Mouse (Mus musculus) limb, embryonic 11.5 days (tissue): ENCODE measurements around the gene Sgsm2. TPM values are rescaled to one million over a fixed set of nuclear protein-coding genes. Genes with fewer than 3 reads are reported as not detected.
A peak's percentile ranks its signal among the peaks of the same experiment; 100 is the strongest.

Source experiments
- ATAC-seq: fragments of 200-750 bp; cut with Nextera tagmentation; 2 replicates; pipeline ENCODE4 v1.8.0; 2017; ENCODE audit warnings: low read depth; ENCODE audit not compliant: insufficient number of reproducible peaks, low FRiP score, low TSS enrichment
- DNase-seq: peaks from one replicate; pipeline ENCODE4 v3.0.0-alpha.2; 2015; ENCODE audit warnings: low spot score
- H3K27ac ChIP-seq: fragments of 300-500 bp; sonication (generic); replicated peaks from 2 replicates; pipeline ENCODE4 v1.5.1; 2014; ENCODE audit warnings: low read depth, mild to moderate bottlenecking, low read length
- H3K27me3 ChIP-seq: fragments of 300-500 bp; sonication (generic); 2 replicates; pipeline ENCODE4 v1.6.1; 2014; ENCODE audit warnings: mild to moderate bottlenecking, low read length, mixed read lengths; ENCODE audit not compliant: control insufficient read depth, insufficient read depth
- H3K36me3 ChIP-seq: fragments of 300-500 bp; sonication (generic); 2 replicates; pipeline ENCODE4 v1.6.1; 2014; ENCODE audit warnings: mild to moderate bottlenecking, low read length, moderate library complexity, mixed read lengths; ENCODE audit not compliant: control insufficient read depth, insufficient read depth
- H3K4me1 ChIP-seq: fragments of 300-500 bp; sonication (generic); 2 replicates; pipeline ENCODE4 v1.6.1; 2014; ENCODE audit warnings: low read length, mixed read lengths; ENCODE audit not compliant: control insufficient read depth, insufficient read depth
- H3K4me2 ChIP-seq: fragments of 300-500 bp; sonication (generic); 2 replicates; pipeline ENCODE4 v1.6.1; 2014; ENCODE audit warnings: low read depth, mild to moderate bottlenecking, moderate library complexity; ENCODE audit not compliant: severe bottlenecking
- H3K4me3 ChIP-seq: fragments of 300-500 bp; sonication (generic); 2 replicates; pipeline ENCODE4 v1.5.1; 2014; ENCODE audit warnings: low read depth, low read length
- H3K9ac ChIP-seq: fragments of 300-500 bp; sonication (generic); 2 replicates; pipeline ENCODE4 v1.6.1; 2014; ENCODE audit warnings: mild to moderate bottlenecking, low read length
- H3K9me3 ChIP-seq: fragments of 300-500 bp; sonication (generic); 2 replicates; pipeline ENCODE4 v1.6.1; 2016; ENCODE audit warnings: low read length; ENCODE audit not compliant: control insufficient read depth
- WGBS: fragments of 180-500 bp; shearing (Covaris S2); extraction: QIAGEN DNeasy Blood & Tissue Kit; methylation state at CpG from one replicate; pipeline ENCODE4 v1.1.7; 2014; 5-methylcytosine and 5-hydroxymethylcytosine counted together
- polyA plus RNA-seq: library from polyadenylated mRNA; unstranded; fragments of >200 nt; fragmentation: Nextera tagmentation; extraction: Ambion mirVana; gene quantifications from 2 replicates; pipeline ENCODE4 v1.2.1, GENCODE M21; 2014

The Sgsm2 gene
- polyA plus RNA-seq, 1 experiment from 2014 or later, result 3.0 TPM

DNA sequence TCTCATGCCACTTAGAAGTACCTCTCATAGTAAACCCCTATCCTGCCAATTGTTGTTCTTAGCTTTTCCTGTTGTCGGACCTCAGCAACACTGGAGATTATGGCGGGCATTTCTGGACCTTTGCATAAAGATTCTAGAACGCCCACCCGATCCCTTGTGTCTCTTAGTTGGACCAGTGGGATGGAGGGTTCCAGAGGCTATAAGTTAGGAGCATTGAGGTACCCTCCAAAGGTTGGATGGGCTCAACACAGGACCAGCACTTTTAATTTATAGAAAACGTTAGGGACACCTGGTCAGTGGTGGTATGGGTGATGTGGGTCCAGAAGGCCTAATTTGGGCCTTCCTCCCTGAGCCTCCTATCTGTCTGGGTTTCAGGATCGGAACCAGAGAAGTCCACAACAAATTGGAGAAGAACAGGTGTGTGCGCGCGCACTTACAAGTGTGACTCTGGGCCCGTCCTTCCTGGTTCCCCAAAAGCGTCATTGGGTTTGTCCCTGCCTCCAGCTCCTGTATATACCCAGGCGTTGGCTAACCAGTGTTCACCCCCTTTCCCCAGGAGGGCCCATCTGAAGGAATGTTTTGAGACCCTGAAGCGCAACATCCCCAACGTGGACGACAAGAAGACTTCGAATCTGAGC lies 59.7 kb downstream of the Sgsm2 start:
- ATAC-seq (0 out of 2 replicates have a peak, but pooled peaks have one; percentile 0), DNase-seq (no peak)
- Histone ChIP-seq H3K9ac (0 out of 2 replicates have a peak overlapping the region, but pooled peaks have one; percentile 28), H3K27me3 (no peaks in the 10 kb centered on the region), H3K4me2 (peak overlapping the region; percentile 81), H3K36me3 (peaks cover 6% of the 10 kb centered on the region), H3K4me1 (peaks cover 28% of the 10 kb centered on the region), H3K4me3 (peak overlapping the region; percentile 50), H3K27ac (0 out of 2 replicates have a peak overlapping the region, but pooled peaks have one; percentile 24), H3K9me3 (no peaks in the 10 kb centered on the region)
- WGBS, result 39% methylated on average over 16 of the region's 16 CpGs

DNA sequence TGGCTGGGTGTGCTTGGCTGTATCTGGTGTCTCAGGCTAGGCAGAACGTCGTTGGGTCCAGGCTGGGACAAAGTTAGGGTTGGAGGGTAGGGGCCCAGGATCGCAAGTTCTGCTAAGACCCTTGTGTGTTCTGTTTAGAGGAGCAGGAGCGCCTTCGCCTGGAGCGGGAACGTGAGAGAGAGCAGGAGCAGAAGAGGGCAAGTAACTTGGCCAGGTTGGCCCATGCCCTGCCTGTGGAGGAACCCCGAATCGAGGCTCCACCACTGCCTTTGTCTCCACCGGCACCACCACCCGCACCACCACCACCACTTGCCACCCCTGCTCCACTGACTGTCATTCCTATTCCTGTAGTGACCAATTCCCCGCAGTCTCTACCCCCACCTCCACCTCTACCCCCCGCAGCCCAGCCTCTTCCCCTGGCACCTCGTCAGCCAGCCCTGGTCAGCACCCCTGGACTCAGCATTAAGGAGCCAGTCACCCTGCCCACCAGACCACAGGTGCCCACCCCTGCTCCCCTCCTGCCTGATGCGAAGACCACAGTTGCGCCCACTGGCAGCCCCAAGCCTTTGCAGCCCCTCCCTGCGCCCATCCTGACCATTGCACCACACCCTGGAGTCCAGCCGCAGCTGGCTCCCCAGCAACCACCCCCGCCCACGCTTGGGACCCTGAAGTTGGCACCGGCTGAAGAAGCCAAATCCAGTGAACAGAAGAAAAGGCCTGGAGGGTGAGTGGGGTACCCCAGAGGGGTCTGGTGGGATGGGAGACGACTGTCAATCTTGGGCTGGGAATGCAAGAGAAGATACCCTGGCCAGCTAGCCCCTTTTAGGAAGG lies 60.4 kb downstream of the Sgsm2 start:
- Histone ChIP-seq H3K9me3 (no peaks in the 10 kb centered on the region), H3K36me3 (peaks cover 5% of the 10 kb centered on the region), H3K4me3 (no peak overlapping the region), H3K27me3 (no peaks in the 10 kb centered on the region), H3K9ac (no peak overlapping the region), H3K4me1 (peaks cover 28% of the 10 kb centered on the region), H3K4me2 (no peak overlapping the region), H3K27ac (no peak overlapping the region)
- ATAC-seq (no peak), DNase-seq (no peak)
- 95% methylated on average over 22 of the region's 22 CpGs for WGBS

DNA sequence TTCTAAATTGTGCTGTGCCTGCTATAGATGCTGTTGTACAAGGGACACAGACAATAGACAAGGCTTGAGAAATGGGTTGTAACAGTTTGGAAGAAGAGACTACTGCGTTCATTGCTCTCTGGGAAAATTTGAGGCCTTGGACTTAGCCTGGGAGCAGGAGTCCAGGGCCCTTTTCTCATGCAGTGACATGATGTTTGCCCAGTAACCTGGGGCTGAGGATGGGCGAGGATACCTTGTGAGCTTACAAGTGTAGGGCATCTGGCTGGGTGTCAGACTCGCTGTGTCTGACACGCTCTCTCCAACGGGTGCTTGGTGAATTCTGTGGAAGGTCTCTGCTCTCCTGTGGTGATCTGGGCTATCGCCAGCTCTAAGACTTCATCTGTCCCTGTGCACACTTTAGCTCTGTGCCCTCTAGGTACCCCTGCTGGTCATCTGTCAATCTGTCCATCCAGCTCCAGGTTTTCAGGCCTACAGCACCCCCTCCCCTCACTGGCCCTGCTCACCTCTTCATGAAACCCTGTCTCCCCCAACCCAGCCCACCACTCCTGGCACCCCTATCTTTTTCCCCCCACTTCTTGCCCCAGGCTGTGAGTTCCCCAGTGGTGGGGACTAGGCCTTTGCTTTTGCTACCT lies 61.2 kb downstream of the Sgsm2 start:
- ATAC-seq (no peak), DNase-seq (no peak)
- H3K27ac ChIP-seq, result no peak overlapping the region
- H3K4me1 ChIP-seq, result peaks cover 28% of the 10 kb centered on the region
- no peak overlapping the region for H3K4me2 ChIP-seq
- H3K4me3 ChIP-seq, result no peak overlapping the region
- peaks cover 5% of the 10 kb centered on the region for H3K36me3 ChIP-seq
- no peak overlapping the region for H3K9ac ChIP-seq
- H3K27me3 ChIP-seq, result no peaks in the 10 kb centered on the region
- no peaks in the 10 kb centered on the region for H3K9me3 ChIP-seq
- 86% methylated on average over 6 of the region's 6 CpGs for WGBS

DNA sequence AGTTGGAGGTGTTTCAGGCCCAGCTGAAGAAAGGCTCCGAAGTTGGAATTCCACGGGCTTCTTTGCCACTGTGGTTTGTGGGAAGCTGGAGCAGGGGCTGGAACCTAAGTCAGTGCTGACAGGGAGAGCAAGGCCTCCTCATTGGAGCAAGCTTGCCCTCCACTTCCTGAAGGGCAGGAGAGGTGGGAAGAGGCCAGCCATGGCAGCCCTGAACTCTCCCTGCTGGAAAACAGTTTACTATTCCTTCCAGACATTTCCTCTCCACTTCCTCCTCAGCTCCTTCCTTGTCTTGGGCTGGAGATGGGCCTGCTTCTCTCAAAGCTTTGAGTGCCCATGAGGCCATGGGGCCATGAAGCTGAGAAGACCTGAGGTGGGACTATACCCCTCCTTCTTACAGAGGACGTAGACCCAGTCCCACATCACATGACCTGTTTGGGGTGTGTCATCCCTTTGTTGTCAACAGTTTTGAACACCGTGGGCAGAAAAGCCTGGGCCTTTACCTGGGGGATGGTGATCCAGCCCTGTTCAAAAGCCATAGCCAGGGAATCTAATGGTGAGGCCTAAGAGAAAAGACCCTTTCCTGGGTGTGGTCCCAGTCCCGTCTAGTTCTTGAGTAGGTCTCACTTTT lies 62.1 kb downstream of the Sgsm2 start:
- ATAC-seq (no peak), DNase-seq (no peak)
- H3K36me3 ChIP-seq, result no peaks in the 10 kb centered on the region
- WGBS, result 64% methylated on average over 5 of the region's 5 CpGs
- peaks cover 28% of the 10 kb centered on the region for H3K4me1 ChIP-seq
- no peak overlapping the region for H3K4me3 ChIP-seq
- H3K27me3 ChIP-seq, result no peaks in the 10 kb centered on the region
- H3K27ac ChIP-seq, result 0 out of 2 replicates have a peak overlapping the region, but pooled peaks have one; percentile 21
- no peak overlapping the region for H3K4me2 ChIP-seq
- H3K9me3 ChIP-seq, result no peaks in the 10 kb centered on the region
- H3K9ac ChIP-seq, result no peak overlapping the region

DNA sequence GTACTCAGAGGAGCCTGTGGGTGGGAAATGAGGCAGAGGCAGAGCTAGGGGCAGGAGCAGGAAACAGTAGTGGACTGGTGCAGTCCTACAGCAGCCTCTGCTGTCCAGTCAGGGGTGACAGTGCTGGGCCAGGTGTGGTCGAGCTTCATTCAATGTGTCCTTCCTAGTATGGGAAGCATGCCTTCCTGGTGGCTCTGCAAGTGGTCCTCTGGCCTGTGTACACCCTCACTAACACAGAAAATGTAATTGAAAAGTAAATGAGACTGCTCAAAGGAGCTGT lies 62.6 kb downstream of the Sgsm2 start:
- Histone ChIP-seq H3K4me1 (peaks cover 28% of the 10 kb centered on the region), H3K4me3 (no peak overlapping the region), H3K4me2 (no peak overlapping the region), H3K27me3 (no peaks in the 10 kb centered on the region), H3K9ac (no peak overlapping the region), H3K36me3 (no peaks in the 10 kb centered on the region), H3K27ac (0 out of 2 replicates have a peak overlapping the region, but pooled peaks have one; percentile 21), H3K9me3 (no peaks in the 10 kb centered on the region)
- no peak for DNase-seq
- 78% methylated on average over 1 of the region's 1 CpGs for WGBS
- ATAC-seq, result no peak

DNA sequence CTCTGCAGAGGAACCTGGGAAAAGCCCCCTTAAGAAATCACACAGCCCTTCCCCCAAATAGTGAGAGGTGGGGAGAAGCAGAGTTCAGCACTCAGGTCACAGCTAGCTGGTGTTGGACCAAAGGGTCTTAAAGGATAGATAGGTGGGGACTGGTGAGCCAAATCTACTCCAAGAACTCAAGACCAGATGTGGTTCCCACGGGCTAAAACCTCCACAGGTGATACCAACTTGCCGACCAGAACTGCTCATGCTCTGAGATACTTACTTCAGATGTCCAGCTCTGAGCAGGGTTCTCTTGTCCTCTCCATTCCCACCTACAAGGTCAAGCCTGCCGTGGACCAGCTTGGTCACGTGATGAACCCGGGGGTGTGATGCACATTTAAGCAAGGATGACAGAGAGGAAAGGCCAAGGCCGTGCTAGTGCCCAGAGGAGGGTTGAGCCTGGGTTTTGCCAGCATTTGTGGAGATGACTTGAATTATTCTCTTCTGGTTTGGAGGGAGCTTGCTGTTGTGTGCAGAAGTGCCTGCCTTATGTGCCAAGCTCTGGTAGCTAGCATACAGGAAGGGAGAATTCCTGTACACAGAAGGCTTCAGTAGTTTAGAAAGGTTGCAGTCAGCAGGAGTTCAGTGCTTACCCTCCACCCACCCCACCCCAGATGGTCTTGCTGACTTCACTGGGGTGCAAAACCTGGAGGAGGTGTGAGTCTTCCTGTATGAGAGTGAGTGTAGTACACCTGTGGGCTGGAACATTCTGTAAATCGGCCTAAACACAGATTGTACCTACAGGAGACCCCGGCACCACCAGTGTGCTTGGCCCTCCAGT lies 63.1 kb downstream of the Sgsm2 start:
- DNase-seq, result no peak
- Histone ChIP-seq H3K27ac (no peak overlapping the region), H3K4me1 (peaks cover 30% of the 10 kb centered on the region), H3K36me3 (no peaks in the 10 kb centered on the region), H3K9ac (no peak overlapping the region), H3K27me3 (no peaks in the 10 kb centered on the region), H3K4me3 (no peak overlapping the region; the same call in 1 of the 2 replicates), H3K4me2 (peak overlapping the region; percentile 90), H3K9me3 (no peaks in the 10 kb centered on the region)
- no peak for ATAC-seq
- WGBS, result 85% methylated on average over 8 of the region's 8 CpGs

DNA sequence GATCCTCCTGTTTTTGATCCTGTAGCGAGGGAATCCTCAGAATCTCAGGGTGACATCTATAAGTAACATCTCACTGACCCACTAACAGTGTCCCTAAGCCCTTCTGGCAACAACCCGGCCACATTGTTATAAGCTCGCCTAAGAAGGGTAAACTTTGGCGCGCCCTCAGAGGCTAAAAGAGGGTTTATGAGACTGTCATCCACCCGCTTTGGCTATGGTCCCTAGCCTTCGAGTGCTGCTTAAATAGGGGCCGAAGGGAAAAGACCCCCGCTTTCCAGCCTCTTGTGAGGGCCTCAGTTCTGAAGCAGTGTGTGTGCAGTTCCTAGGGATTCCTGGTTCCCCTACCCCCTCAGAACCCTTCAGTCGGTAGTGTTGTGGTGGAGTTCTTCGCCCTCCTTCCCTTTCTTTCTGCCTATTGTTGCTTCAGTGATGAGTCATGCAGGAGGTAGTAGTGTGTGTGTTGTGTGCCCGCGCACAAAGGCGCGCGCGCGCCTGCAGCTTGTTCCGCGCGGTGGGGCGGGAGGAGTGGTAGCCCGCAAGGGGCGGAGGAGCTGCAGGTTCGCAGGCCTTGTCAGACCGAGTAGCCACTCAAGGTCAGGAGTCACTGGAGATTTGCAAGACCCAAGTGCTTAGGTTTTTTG lies 64.2 kb downstream of the Sgsm2 start:
- H3K27me3 ChIP-seq, result no peaks in the 10 kb centered on the region
- ATAC-seq (no peak), DNase-seq (peak; percentile 65)
- peaks cover 28% of the 10 kb centered on the region for H3K4me1 ChIP-seq
- H3K27ac ChIP-seq, result peak overlapping the region; percentile 79
- peak overlapping the region; percentile 90 for H3K4me2 ChIP-seq
- 3% methylated on average over 26 of the region's 26 CpGs for WGBS
- no peaks in the 10 kb centered on the region for H3K9me3 ChIP-seq
- H3K4me3 ChIP-seq, result peak overlapping the region; percentile 91
- H3K36me3 ChIP-seq, result no peaks in the 10 kb centered on the region
- peak overlapping the region; percentile 52 for H3K9ac ChIP-seq
